Mouse (Mus musculus) ES-CJ7 (cell line): ENCODE measurements at regions not wholly inside any gene's neighbourhood (a gene's known extent, or its start where the extent isn't known, plus 50 kb on each side); places are given as distances from the start of the nearest gene placed in this dataset.
"Not testable (repeated sequence)": the region's sequence is repeated elsewhere in the genome, so short reads cannot be mapped to it uniquely, and the experiment has no call there.

Experiments
- DNase-seq: peaks from one replicate; pipeline ENCODE4 v3.0.0; 2011; ENCODE audit warnings: low read depth, low spot score

GRCm38 (mm10) chr8:20122067-20122925 lies 219.1 kb downstream of the Gm31371 start:
- DNase-seq: peak; percentile 96

- DNase-seq: not testable (repeated sequence)
Measured at GRCm38 (mm10) chr8:20123545-20123944, 220.4 kb downstream of the Gm31371 start.

- DNase-seq: not testable (repeated sequence)
Measured at GRCm38 (mm10) chr8:20135626-20136025, 227.4 kb downstream of the Gm15319 start.

- not testable (repeated sequence) for DNase-seq
Measured at GRCm38 (mm10) chr8:20145436-20145835, 217.6 kb downstream of the Gm15319 start.

GRCm38 (mm10) chr8:20151317-20152047 lies 211.5 kb downstream of the Gm15319 start:
- DNase-seq: not testable (repeated sequence)

- DNase-seq: not testable (repeated sequence)
Measured at GRCm38 (mm10) chr8:20154091-20154490, 208.9 kb downstream of the Gm15319 start.
